Mouse (Mus musculus): ENCODE measurements around the gene Tymp. TPM values are rescaled to one million over a fixed set of nuclear protein-coding genes. Genes with fewer than 3 reads are reported as not detected.

The Tymp gene
- polyA plus RNA-seq, 1 experiment from 2014 or later, result 2.1 TPM

GRCm38 (mm10) chr15:89406691-89407090 is 29.9 kb upstream of the Tymp start:
- Histone ChIP-seq H3K9me3 (replicated peaks; ENCODE audit: low read length) (no peaks in the 10 kb centered on the region), H3K4me1 (replicated peaks; ENCODE audit: insufficient read depth, low read length) (no peaks in the 10 kb centered on the region), H3K4me2 (ENCODE audit: low read length) (no peak overlapping the region), H3K9ac (ENCODE audit: low read depth, low read length) (no peak overlapping the region), H3K4me3 (replicated peaks; ENCODE audit: low read depth, low read length) (no peak overlapping the region), H3K27me3 (ENCODE audit: insufficient read depth, low read length) (no peaks in the 10 kb centered on the region), H3K36me3 (ENCODE audit: insufficient read depth, low read length) (no peaks in the 10 kb centered on the region), H3K27ac (no peak overlapping the region)
- no peak for DNase-seq (ENCODE audit: low spot score)
- no peak for ATAC-seq (replicated peaks; ENCODE audit: low FRiP score, low read depth)
- no peak for TF ChIP-seq CTCF (IDR thresholded peaks at IDR 0.05; ENCODE audit: low read depth)

GRCm38 (mm10) chr15:89404831-89405623 is 28.2 kb upstream of the Tymp start:
- TF ChIP-seq CTCF (IDR thresholded peaks at IDR 0.05; ENCODE audit: low read depth), result no peak
- no peak for ATAC-seq (replicated peaks; ENCODE audit: low FRiP score, low read depth)
- no peak overlapping the region for H3K4me2 ChIP-seq (ENCODE audit: low read length)
- no peaks in the 10 kb centered on the region for H3K4me1 ChIP-seq (replicated peaks; ENCODE audit: insufficient read depth, low read length)
- H3K9me3 ChIP-seq (replicated peaks; ENCODE audit: low read length), result no peaks in the 10 kb centered on the region
- no peaks in the 10 kb centered on the region for H3K36me3 ChIP-seq (ENCODE audit: insufficient read depth, low read length)
- 78% methylated on average over 10 of the region's 10 CpGs for WGBS
- no peak overlapping the region for H3K9ac ChIP-seq (ENCODE audit: low read depth, low read length)
- DNase-seq (ENCODE audit: low spot score), result no peak
- H3K4me3 ChIP-seq (replicated peaks; ENCODE audit: low read depth, low read length), result no peak overlapping the region
- H3K27ac ChIP-seq, result no peak overlapping the region
- no peaks in the 10 kb centered on the region for H3K27me3 ChIP-seq (ENCODE audit: insufficient read depth, low read length)

GRCm38 (mm10) chr15:89402471-89402870 is 25.6 kb upstream of the Tymp start:
- ATAC-seq (replicated peaks; ENCODE audit: low FRiP score, low read depth), result no peak

GRCm38 (mm10) chr15:89399716-89400115 is 22.9 kb upstream of the Tymp start:
- H3K36me3 ChIP-seq (ENCODE audit: insufficient read depth, low read length), result no peaks in the 10 kb centered on the region

More at GRCm38 (mm10) chr15:89402471-89402870, 25.6 kb upstream of the Tymp start:
- TF ChIP-seq CTCF (IDR thresholded peaks at IDR 0.05; ENCODE audit: low read depth), result no peak
- Histone ChIP-seq H3K27me3 (ENCODE audit: insufficient read depth, low read length) (no peaks in the 10 kb centered on the region), H3K4me1 (replicated peaks; ENCODE audit: insufficient read depth, low read length) (no peaks in the 10 kb centered on the region), H3K4me3 (replicated peaks; ENCODE audit: low read depth, low read length) (no peak overlapping the region), H3K36me3 (ENCODE audit: insufficient read depth, low read length) (no peaks in the 10 kb centered on the region), H3K9ac (ENCODE audit: low read depth, low read length) (no peak overlapping the region), H3K27ac (no peak overlapping the region), H3K9me3 (replicated peaks; ENCODE audit: low read length) (no peaks in the 10 kb centered on the region), H3K4me2 (ENCODE audit: low read length) (no peak overlapping the region)
- WGBS, result 87% methylated on average over 1 of the region's 1 CpGs
- no peak for DNase-seq (ENCODE audit: low spot score)

GRCm38 (mm10) chr15:89398146-89398545 is 21.3 kb upstream of the Tymp start:
- Histone ChIP-seq H3K9me3 (replicated peaks; ENCODE audit: low read length) (no peaks in the 10 kb centered on the region), H3K9ac (ENCODE audit: low read depth, low read length) (no peak overlapping the region), H3K36me3 (ENCODE audit: insufficient read depth, low read length) (no peaks in the 10 kb centered on the region), H3K27me3 (ENCODE audit: insufficient read depth, low read length) (no peaks in the 10 kb centered on the region), H3K27ac (no peak overlapping the region), H3K4me3 (replicated peaks; ENCODE audit: low read depth, low read length) (no peak overlapping the region), H3K4me1 (replicated peaks; ENCODE audit: insufficient read depth, low read length) (no peaks in the 10 kb centered on the region), H3K4me2 (ENCODE audit: low read length) (no peak overlapping the region)
- no peak for ATAC-seq (replicated peaks; ENCODE audit: low FRiP score, low read depth)
- DNase-seq (ENCODE audit: low spot score), result no peak
- WGBS, result 85% methylated on average over 2 of the region's 2 CpGs
- no peak for TF ChIP-seq CTCF (IDR thresholded peaks at IDR 0.05; ENCODE audit: low read depth)

More at GRCm38 (mm10) chr15:89399716-89400115, 22.9 kb upstream of the Tymp start:
- no peak for TF ChIP-seq CTCF (IDR thresholded peaks at IDR 0.05; ENCODE audit: low read depth)
- Histone ChIP-seq H3K9ac (ENCODE audit: low read depth, low read length) (no peak overlapping the region), H3K4me3 (replicated peaks; ENCODE audit: low read depth, low read length) (no peak overlapping the region), H3K4me1 (replicated peaks; ENCODE audit: insufficient read depth, low read length) (no peaks in the 10 kb centered on the region), H3K4me2 (ENCODE audit: low read length) (no peak overlapping the region), H3K27ac (no peak overlapping the region), H3K27me3 (ENCODE audit: insufficient read depth, low read length) (no peaks in the 10 kb centered on the region), H3K9me3 (replicated peaks; ENCODE audit: low read length) (no peaks in the 10 kb centered on the region)
- ATAC-seq (replicated peaks; ENCODE audit: low FRiP score, low read depth), result no peak
- 30% methylated on average over 1 of the region's 1 CpGs for WGBS
- no peak for DNase-seq (ENCODE audit: low spot score)

GRCm38 (mm10) chr15:89396883-89397282 is 20.0 kb upstream of the Tymp start:
- no peak for ATAC-seq (replicated peaks; ENCODE audit: low FRiP score, low read depth)
- Histone ChIP-seq H3K4me2 (ENCODE audit: low read length) (no peak overlapping the region), H3K4me1 (replicated peaks; ENCODE audit: insufficient read depth, low read length) (no peaks in the 10 kb centered on the region), H3K9me3 (replicated peaks; ENCODE audit: low read length) (no peaks in the 10 kb centered on the region), H3K27me3 (ENCODE audit: insufficient read depth, low read length) (no peaks in the 10 kb centered on the region), H3K4me3 (replicated peaks; ENCODE audit: low read depth, low read length) (no peak overlapping the region), H3K36me3 (ENCODE audit: insufficient read depth, low read length) (no peaks in the 10 kb centered on the region), H3K27ac (no peak overlapping the region), H3K9ac (ENCODE audit: low read depth, low read length) (no peak overlapping the region)
- WGBS, result 88% methylated on average over 4 of the region's 4 CpGs
- no peak for DNase-seq (ENCODE audit: low spot score)
- no peak for TF ChIP-seq CTCF (IDR thresholded peaks at IDR 0.05; ENCODE audit: low read depth)
